Comparison of ENCODE assay signal across 18 mouse cellular contexts in genomic region chr15:90645828-90646227, GRCm38 (mm10). TPM values are rescaled to one million over a fixed set of nuclear protein-coding genes. Genes with fewer than 3 reads are reported as not detected.
DNase-seq lines count a peak whose midpoint lies in the region; ATAC-seq lines count a peak whose summit lies in the region.
"Had no signal": no experiment of that assay in that cellular context is flagged by ENCODE, and none has a peak within 500 bp of the region (broad histone marks: within the 10 kb centered on the region; RNA-seq: fewer than 3 reads in every experiment).

No protein-coding gene starts in this region.

- 0 out of 2 replicates have a peak, but pooled peaks cover 3% of the 10 kb centered on the region for H3K36me3 ChIP-seq in neural tube, embryonic 15.5 days
- peaks cover 3% of the 10 kb centered on the region; the same call in 1 of the 2 replicates for H3K36me3 ChIP-seq in intestine, embryonic 16.5 days (ENCODE audit: control insufficient read depth, insufficient read depth, low read length)
- H3K36me3 ChIP-seq: embryonic facial prominence, embryonic 12.5 days; forebrain, embryonic 15.5 days had no signal

- H3K4me2 ChIP-seq in neural tube, embryonic 15.5 days = no peak overlapping the region
- H3K4me2 ChIP-seq in intestine, embryonic 16.5 days (ENCODE audit: low read depth, low read length) = no peak overlapping the region
- H3K4me2 ChIP-seq: embryonic facial prominence, embryonic 12.5 days; forebrain, embryonic 13.5 days; forebrain, embryonic 15.5 days had no signal

- 81% methylated on average over 10 of the region's 10 CpGs for WGBS in neural tube, embryonic 15.5 days
- WGBS in intestine, embryonic 16.5 days = 78% methylated on average over 10 of the region's 10 CpGs

- DNase-seq in neural tube, embryonic 10.5 days (ENCODE audit: extremely low spot score, low spot score) = no peak
- DNase-seq in cerebellum, adult 9-10 months = no peak
- DNase-seq: adrenal gland, adult 2 months; adrenal gland, postnatal 10 days; adrenal gland, postnatal 25 days; cerebellum, adult 11 months; cerebellum, adult 18-20 months; cerebellum, adult 8-10 months; cerebellum, postnatal 10 days; cerebellum, postnatal 25 days; forebrain, postnatal 0 days had no signal

- no peaks in the 10 kb centered on the region for H3K9me3 ChIP-seq in neural tube, embryonic 15.5 days (replicated peaks)
- H3K9me3 ChIP-seq in intestine, embryonic 16.5 days (ENCODE audit: control insufficient read depth, low read length) = peaks cover 3% of the 10 kb centered on the region; the same call in 1 of the 2 replicates
- H3K9me3 ChIP-seq: embryonic facial prominence, embryonic 12.5 days; forebrain, embryonic 15.5 days had no signal

- no peak overlapping the region for H3K4me3 ChIP-seq in neural tube, embryonic 15.5 days (replicated peaks)
- no peak overlapping the region for H3K4me3 ChIP-seq in intestine, embryonic 16.5 days (ENCODE audit: low read length)
- H3K4me3 ChIP-seq: embryonic facial prominence, embryonic 10.5 days; embryonic facial prominence, embryonic 12.5 days; forebrain, embryonic 13.5 days; forebrain, embryonic 15.5 days had no signal

- ATAC-seq in neural tube, embryonic 15.5 days (ENCODE audit: low FRiP score) = no peak
- peak; percentile 70 for ATAC-seq in intestine, embryonic 16.5 days
- no peak for ATAC-seq in megakaryocyte, adult 5-6 weeks (ENCODE audit: poor library complexity, severe bottlenecking)
- ATAC-seq: forebrain, embryonic 13.5 days; forebrain, embryonic 15.5 days; forebrain, postnatal 0 days had no signal

- H3K27ac ChIP-seq in neural tube, embryonic 15.5 days (replicated peaks) = 0 out of 2 replicates have a peak overlapping the region, but pooled peaks have one; percentile 15
- no peak overlapping the region; the same call in 1 of the 2 replicates for H3K27ac ChIP-seq in intestine, embryonic 16.5 days (ENCODE audit: low read length)
- H3K27ac ChIP-seq: embryonic facial prominence, embryonic 10.5 days; embryonic facial prominence, embryonic 12.5 days; forebrain, embryonic 13.5 days; forebrain, embryonic 15.5 days had no signal

- H3K9ac ChIP-seq in neural tube, embryonic 15.5 days (replicated peaks) = no peak overlapping the region
- no peak overlapping the region for H3K9ac ChIP-seq in intestine, embryonic 16.5 days (ENCODE audit: low read depth, low read length)
- H3K9ac ChIP-seq: embryonic facial prominence, embryonic 12.5 days; forebrain, embryonic 13.5 days; forebrain, embryonic 15.5 days; forebrain, postnatal 0 days had no signal

- H3K27me3 ChIP-seq in neural tube, embryonic 15.5 days (replicated peaks) = no peaks in the 10 kb centered on the region
- H3K27me3 ChIP-seq in intestine, embryonic 16.5 days (replicated peaks; ENCODE audit: control insufficient read depth, insufficient read depth, low read length) = no peaks in the 10 kb centered on the region
- H3K27me3 ChIP-seq: embryonic facial prominence, embryonic 12.5 days; forebrain, embryonic 13.5 days; forebrain, embryonic 15.5 days had no signal

- no peaks in the 10 kb centered on the region for H3K4me1 ChIP-seq in neural tube, embryonic 15.5 days
- H3K4me1 ChIP-seq in intestine, embryonic 16.5 days (ENCODE audit: control insufficient read depth, insufficient read depth, low read length) = no peaks in the 10 kb centered on the region
- H3K4me1 ChIP-seq: embryonic facial prominence, embryonic 10.5 days; embryonic facial prominence, embryonic 12.5 days; forebrain, embryonic 13.5 days; forebrain, embryonic 15.5 days had no signal

RNA-seq across cellular contexts. Expression of gene Cpne8, which starts 33.4 kb away (rescaled TPM):
- polyA plus RNA-seq in neural tube, embryonic 15.5 days (2015; fragmentation: Nextera tagmentation; extraction: Ambion mirVana) = 33.2 and 37.5 TPM in 2 replicates
- 51.3 and 60.2 TPM in 2 replicates for polyA plus RNA-seq in intestine, embryonic 16.5 days (2015; fragmentation: Nextera tagmentation; extraction: Ambion mirVana)
- total RNA-seq in megakaryocyte, adult 5-6 weeks (2015) = 0.46 TPM in 1 of 2 replicates, not detected in the other
- total RNA-seq in megakaryocyte, adult 5-6 weeks (2017) = 0.15 TPM in 1 of 2 replicates, not detected in the other
